Mouse (Mus musculus) MEL (cell line): Measurements from ENCODE around the gene Ptprk. TPM values are rescaled to one million over a fixed set of nuclear protein-coding genes. Genes with fewer than 3 reads are reported as not detected.

Experiments
- DNase-seq: peaks from one replicate; pipeline ENCODE4 v3.0.0; 2011; ENCODE audit warnings: low read depth, low spot score
- H3K27ac ChIP-seq: 2 replicates; pipeline ENCODE4 v1.5.1; 2012; ENCODE audit warnings: low read depth, mild to moderate bottlenecking, control low read depth, low read length, moderate library complexity; ENCODE audit not compliant: control insufficient read depth
- H3K27me3 ChIP-seq, 2 experiments: fragments of 150-350 bp in 1 of 2; sonication (generic) in 1 of 2; 2 replicates each; pipeline ENCODE4 v1.6.1; 2012; ENCODE audit warnings: low read length in 2 of 2, mild to moderate bottlenecking in 2 of 2, improper control_type of control experiment in 1 of 2, moderate library complexity in 1 of 2; ENCODE audit not compliant: insufficient read depth in 2 of 2, control insufficient read depth in 1 of 2
- H3K36me3 ChIP-seq, 2 experiments: 2 replicates each; pipeline ENCODE4 v1.6.1; 2012 to 2014; ENCODE audit warnings: low read length in 2 of 2, improper control_type of control experiment in 1 of 2, inconsistent platforms in 1 of 2, mild to moderate bottlenecking in 1 of 2; ENCODE audit not compliant: insufficient read depth in 2 of 2, control insufficient read depth in 1 of 2
- H3K4me1 ChIP-seq, 2 experiments: fragments of 150-350 bp in 1 of 2; sonication (generic) in 1 of 2; 2 replicates each; pipeline ENCODE4 v1.6.1; 2012; ENCODE audit warnings: low read length in 2 of 2, improper control_type of control experiment in 1 of 2, mild to moderate bottlenecking in 1 of 2; ENCODE audit not compliant: insufficient read depth in 2 of 2, control insufficient read depth in 1 of 2
- H3K4me3 ChIP-seq, 2 experiments: fragments of 150-350 bp in 1 of 2; sonication (generic) in 1 of 2; 2 replicates each; pipeline ENCODE4 v1.5.1; 2012; ENCODE audit warnings: low read depth in 2 of 2, low read length in 2 of 2, mild to moderate bottlenecking in 2 of 2, moderate library complexity in 2 of 2, control low read depth in 1 of 2, improper control_type of control experiment in 1 of 2; ENCODE audit not compliant: control insufficient read depth in 1 of 2, insufficient read depth in 1 of 2
- H3K79me2 ChIP-seq: 2 replicates; pipeline ENCODE4 v1.6.1; 2012; ENCODE audit warnings: mild to moderate bottlenecking, low read length, moderate library complexity; ENCODE audit not compliant: control insufficient read depth, poor library complexity, insufficient read depth
- H3K9ac ChIP-seq: 2 replicates; pipeline ENCODE4 v1.6.1; 2012; ENCODE audit warnings: low read depth, mild to moderate bottlenecking, control low read depth, low read length, moderate library complexity; ENCODE audit not compliant: control insufficient read depth, poor library complexity, severe bottlenecking
- H3K9me3 ChIP-seq: fragments of 150-350 bp; sonication (generic); replicated peaks from 2 replicates; pipeline ENCODE4 v1.6.1; 2012; ENCODE audit warnings: mild to moderate bottlenecking, low read length, improper control_type of control experiment, moderate library complexity; ENCODE audit not compliant: insufficient read depth
- BHLHE40 ChIP-seq: IDR thresholded peaks from 2 replicates; pipeline ENCODE4 v1.6.1; 2012; ENCODE audit warnings: low read depth, mild to moderate bottlenecking, inconsistent platforms, low read length, improper control_type of control experiment, borderline replicate concordance
- CTCF ChIP-seq, 3 experiments: IDR thresholded peaks in 2 of 3; conservative IDR thresholded peaks in 1 of 3; 2 replicates each; pipeline ENCODE4 v1.5.1; 2011 to 2012; ENCODE audit warnings: low read length in 3 of 3, low read depth in 2 of 3, mild to moderate bottlenecking in 2 of 3, improper control_type of control experiment in 1 of 3, inconsistent platforms in 1 of 3, mixed read lengths in 1 of 3, moderate library complexity in 1 of 3; ENCODE audit not compliant: control insufficient read depth in 1 of 3, insufficient read depth in 1 of 3, poor library complexity in 1 of 3, severe bottlenecking in 1 of 3
- E2F4 ChIP-seq: IDR thresholded peaks from 2 replicates; pipeline ENCODE4 v1.6.1; 2011; ENCODE audit warnings: low read depth, low read length, improper control_type of control experiment, borderline replicate concordance
- ELF1 ChIP-seq: IDR thresholded peaks from 2 replicates; pipeline ENCODE4 v1.6.1; 2014; ENCODE audit warnings: low read depth, mild to moderate bottlenecking, inconsistent platforms, low read length, improper control_type of control experiment, moderate library complexity
- EP300 ChIP-seq, 2 experiments: IDR thresholded peaks; 2 replicates each; pipeline ENCODE4 v1.6.1; 2011; ENCODE audit warnings: improper control_type of control experiment in 2 of 2, low read length in 2 of 2, low read depth in 1 of 2, mild to moderate bottlenecking in 1 of 2
- ETS1 ChIP-seq: IDR thresholded peaks from 2 replicates; pipeline ENCODE4 v1.6.1; 2012; ENCODE audit warnings: low read depth, mild to moderate bottlenecking, inconsistent platforms, low read length, improper control_type of control experiment, moderate library complexity
- GABPA ChIP-seq: IDR thresholded peaks from 2 replicates; pipeline ENCODE4 v1.6.1; 2012; ENCODE audit warnings: low read depth, mild to moderate bottlenecking, inconsistent platforms, low read length, improper control_type of control experiment, moderate library complexity
- KAT2A ChIP-seq: conservative IDR thresholded peaks from 2 replicates; pipeline ENCODE4 v1.6.1; 2012; ENCODE audit warnings: low read depth, low read length, improper control_type of control experiment, inconsistent platforms
- MAZ ChIP-seq: IDR thresholded peaks from 2 replicates; pipeline ENCODE4 v1.6.1; 2012; ENCODE audit warnings: low read depth, mild to moderate bottlenecking, inconsistent platforms, low read length, improper control_type of control experiment
- MEF2A ChIP-seq: IDR thresholded peaks from 2 replicates; pipeline ENCODE4 v1.6.1; 2014; ENCODE audit warnings: low read depth, mild to moderate bottlenecking, inconsistent platforms, low read length, improper control_type of control experiment; ENCODE audit not compliant: poor library complexity, insufficient replicate concordance, severe bottlenecking; ENCODE audit errors: extremely low read depth
- NRF1 ChIP-seq: IDR thresholded peaks from 2 replicates; pipeline ENCODE4 v1.6.1; 2014; ENCODE audit warnings: low read depth, mild to moderate bottlenecking, inconsistent platforms, low read length, improper control_type of control experiment, moderate library complexity; ENCODE audit not compliant: poor library complexity, insufficient read depth, severe bottlenecking
- POLR2AphosphoS5 ChIP-seq: IDR thresholded peaks from 2 replicates; pipeline ENCODE4 v1.6.1; 2012; ENCODE audit warnings: low read depth, borderline replicate concordance, mild to moderate bottlenecking, inconsistent platforms, low read length, moderate library complexity, mixed read lengths
- RCOR1 ChIP-seq: IDR thresholded peaks from 2 replicates; pipeline ENCODE4 v1.6.1; 2012; ENCODE audit warnings: low read depth, mild to moderate bottlenecking, inconsistent platforms, low read length, improper control_type of control experiment
- SIN3A ChIP-seq: IDR thresholded peaks from 2 replicates; pipeline ENCODE4 v1.6.1; 2012; ENCODE audit warnings: low read length, improper control_type of control experiment, inconsistent platforms
- SMC3 ChIP-seq: IDR thresholded peaks from 2 replicates; pipeline ENCODE4 v1.6.1; 2011; ENCODE audit warnings: low read depth, low read length, improper control_type of control experiment
- TAL1 ChIP-seq: IDR thresholded peaks from 2 replicates; pipeline ENCODE4 v1.6.1; 2012; ENCODE audit warnings: mild to moderate bottlenecking, inconsistent platforms, low read length, moderate library complexity, mixed read lengths
- USF2 ChIP-seq, 2 experiments: IDR thresholded peaks; 2 replicates each; pipeline ENCODE4 v1.6.1; 2011 to 2012; ENCODE audit warnings: improper control_type of control experiment in 2 of 2, low read length in 2 of 2, borderline replicate concordance in 1 of 2, inconsistent platforms in 1 of 2, low read depth in 1 of 2, mild to moderate bottlenecking in 1 of 2; ENCODE audit not compliant: insufficient read depth in 1 of 2
- ZKSCAN1 ChIP-seq: IDR thresholded peaks from 2 replicates; pipeline ENCODE4 v1.6.1; 2012; ENCODE audit warnings: low read depth, mild to moderate bottlenecking, inconsistent platforms, low read length, improper control_type of control experiment, moderate library complexity
- polyA plus RNA-seq, 2 experiments: library from polyadenylated mRNA; stranded (reverse) in 1 of 2; unstranded in 1 of 2; fragments of >175 nt in 1 of 2; fragments of >200 nt in 1 of 2; gene quantifications; 2 replicates each; pipeline versions ENCODE4 v1.2.1 to v1.2.4; 2012; ENCODE audit warnings: low replicate concordance in 2 of 2, low read depth in 1 of 2; ENCODE audit not compliant: insufficient read length in 2 of 2, insufficient read depth in 1 of 2, missing spikeins in 1 of 2
- total RNA-seq: library from RNA; depleted of rRNA; stranded (reverse); fragments of 300-350 nt; gene quantifications from 2 replicates; pipeline ENCODE4 v1.2.3, GENCODE M21; 2012

The Ptprk gene
- total and polyA plus RNA-seq, 3 experiments = under 0.01 TPM; not detected in 2

- Histone ChIP-seq H3K36me3 (no peaks in the 10 kb centered on the region), H3K9me3 (no peaks in the 10 kb centered on the region), H3K27me3 (no peaks in the 10 kb centered on the region), H3K4me3 (no peak overlapping the region), H3K4me1 (no peaks in the 10 kb centered on the region), H3K79me2 (no peaks in the 10 kb centered on the region), H3K27ac (no peak overlapping the region), H3K9ac (no peak overlapping the region)
- no peak for DNase-seq
- TF ChIP-seq EP300 (IDR thresholded peaks at IDR 0.05; ENCODE audit: low read depth in 1 of 2, low read length in 2 of 2) (no peak), E2F4 (no peak), POLR2AphosphoS5 (no peak), SIN3A (no peak), ETS1 (no peak), MAZ (no peak), CTCF (IDR thresholded peaks at IDR 0.05 in 2 of 3, conservative IDR thresholded peaks at IDR 0.05 in 1 of 3; ENCODE audit: control insufficient read depth in 1 of 3, insufficient read depth in 1 of 3, low read depth in 2 of 3, low read length in 3 of 3, poor library complexity in 1 of 3, severe bottlenecking in 1 of 3) (no peak), USF2 (IDR thresholded peaks at IDR 0.05; ENCODE audit: borderline replicate concordance in 1 of 2, insufficient read depth in 1 of 2, low read depth in 1 of 2, low read length in 2 of 2) (no peak)
Observed at GRCm38 (mm10) chr10:28260651-28261050, 186.0 kb downstream of the Ptprk start.

- no peak overlapping the region for H3K9ac ChIP-seq
- no peak for TF ChIP-seq KAT2A
- TF ChIP-seq MEF2A = no peak
- TF ChIP-seq ELF1 = no peak
- TF ChIP-seq RCOR1 = no peak
- no peak for TF ChIP-seq GABPA
- TF ChIP-seq EP300 (IDR thresholded peaks at IDR 0.05; ENCODE audit: low read depth in 1 of 2, low read length in 2 of 2) = no peak
- no peak for TF ChIP-seq ZKSCAN1
- no peak for TF ChIP-seq TAL1
- TF ChIP-seq NRF1 = no peak
- no peak for TF ChIP-seq SMC3
- TF ChIP-seq BHLHE40 = no peak
- TF ChIP-seq E2F4 = no peak
Observed at GRCm38 (mm10) chr10:28262159-28262558, 187.5 kb downstream of the Ptprk start.

More at GRCm38 (mm10) chr10:28262159-28262558, 187.5 kb downstream of the Ptprk start:
- DNase-seq = no peak
- Histone ChIP-seq H3K27ac (no peak overlapping the region), H3K4me3 (no peak overlapping the region), H3K36me3 (no peaks in the 10 kb centered on the region), H3K9me3 (no peaks in the 10 kb centered on the region), H3K4me1 (no peaks in the 10 kb centered on the region), H3K79me2 (no peaks in the 10 kb centered on the region), H3K27me3 (no peaks in the 10 kb centered on the region)
